Mouse (Mus musculus) thymus, adult 2 months (tissue): ENCODE data around the gene Entpd2. TPM values are rescaled to one million over a fixed set of nuclear protein-coding genes. Genes with fewer than 3 reads are reported as not detected.
A peak's percentile ranks its signal among the peaks of the same experiment; 100 is the strongest.

Experiments used
- DNase-seq: peaks from one replicate; pipeline ENCODE4 v3.0.0; 2021
- H3K27ac ChIP-seq: fragments of 200-500 bp; 2 replicates; pipeline ENCODE4 v1.5.1; 2012; ENCODE audit warnings: low read length, control low read depth; ENCODE audit not compliant: control insufficient read depth, insufficient read depth
- H3K27me3 ChIP-seq: fragments of 200-500 bp; 2 replicates; pipeline ENCODE4 v1.6.1; 2012; ENCODE audit warnings: mild to moderate bottlenecking, low read length, moderate library complexity, mixed read lengths; ENCODE audit not compliant: control insufficient read depth, insufficient read depth
- H3K36me3 ChIP-seq: fragments of 200-500 bp; 2 replicates; pipeline ENCODE4 v1.6.1; 2012; ENCODE audit warnings: mild to moderate bottlenecking, low read length, moderate library complexity; ENCODE audit not compliant: control insufficient read depth, insufficient read depth
- H3K4me1 ChIP-seq: fragments of 200-500 bp; replicated peaks from 2 replicates; pipeline ENCODE4 v1.6.1; 2012; ENCODE audit warnings: low read length; ENCODE audit not compliant: control insufficient read depth, insufficient read depth
- H3K4me3 ChIP-seq: fragments of 200-500 bp; 2 replicates; pipeline ENCODE4 v1.5.1; 2012; ENCODE audit warnings: mild to moderate bottlenecking, low read length, control low read depth, moderate library complexity; ENCODE audit not compliant: control insufficient read depth, insufficient read depth
- CTCF ChIP-seq: fragments of 200-500 bp; IDR thresholded peaks from 2 replicates; pipeline ENCODE4 v1.5.1; 2012; ENCODE audit warnings: mild to moderate bottlenecking, control low read depth, low read length, moderate library complexity, borderline replicate concordance; ENCODE audit not compliant: control insufficient read depth, poor library complexity, insufficient read depth; ENCODE audit errors: extremely low read depth
- POLR2A ChIP-seq: fragments of 200-500 bp; IDR thresholded peaks from 2 replicates; pipeline ENCODE4 v1.6.1; 2012; ENCODE audit warnings: mild to moderate bottlenecking, low read length, control low read depth, moderate library complexity; ENCODE audit not compliant: control insufficient read depth, poor library complexity, insufficient read depth; ENCODE audit errors: extremely low read depth
- WGBS: fragments of 180-500 bp; shearing (Covaris S2); methylation state at CpG from one replicate; pipeline ENCODE4 v1.1.7; 2018; 5-methylcytosine and 5-hydroxymethylcytosine counted together
- polyA plus RNA-seq: library from polyadenylated mRNA; depleted of rRNA; stranded (reverse); fragments of >200 nt; gene quantifications from 2 replicates; pipeline ENCODE4 v1.2.3, GENCODE M21; 2012

The Entpd2 gene
- polyA plus RNA-seq, 1 experiment = 14.0 TPM

GRCm38 (mm10) chr2:25356208-25357079 lies 39.2 kb upstream of the Entpd2 start, which contains the start of gene Dpp7:
Dpp7 (minus strand) TSS chr2:25356359.
- Histone ChIP-seq H3K4me3 (peak within 1 kb of the TSS; percentile 35), H3K27ac (no peak within 1 kb of the TSS), H3K36me3 (0 out of 2 replicates have a peak, but pooled peaks cover 8% of the 10 kb centered on the region), H3K4me1 (peaks cover 13% of the 10 kb centered on the region), H3K27me3 (no peaks in the 10 kb centered on the region)
- peak; percentile 69 for DNase-seq
- no peak for TF ChIP-seq CTCF
- TF ChIP-seq POLR2A = no peak
- 9% methylated on average over 13 of the region's 13 CpGs for WGBS

- TF ChIP-seq CTCF = no peak
- TF ChIP-seq POLR2A = no peak
- WGBS = 88% methylated on average over 4 of the region's 4 CpGs
- Histone ChIP-seq H3K36me3 (no peaks in the 10 kb centered on the region), H3K4me1 (peaks cover 23% of the 10 kb centered on the region), H3K27ac (no peak overlapping the region), H3K27me3 (no peaks in the 10 kb centered on the region), H3K4me3 (no peak overlapping the region)
- no peak for DNase-seq
Measured at GRCm38 (mm10) chr2:25359848-25360247, 35.8 kb upstream of the Entpd2 start.

GRCm38 (mm10) chr2:25363478-25364178 lies 32.0 kb upstream of the Entpd2 start:
- 68% methylated on average over 13 of the region's 13 CpGs for WGBS
- no peak for DNase-seq

DNA sequence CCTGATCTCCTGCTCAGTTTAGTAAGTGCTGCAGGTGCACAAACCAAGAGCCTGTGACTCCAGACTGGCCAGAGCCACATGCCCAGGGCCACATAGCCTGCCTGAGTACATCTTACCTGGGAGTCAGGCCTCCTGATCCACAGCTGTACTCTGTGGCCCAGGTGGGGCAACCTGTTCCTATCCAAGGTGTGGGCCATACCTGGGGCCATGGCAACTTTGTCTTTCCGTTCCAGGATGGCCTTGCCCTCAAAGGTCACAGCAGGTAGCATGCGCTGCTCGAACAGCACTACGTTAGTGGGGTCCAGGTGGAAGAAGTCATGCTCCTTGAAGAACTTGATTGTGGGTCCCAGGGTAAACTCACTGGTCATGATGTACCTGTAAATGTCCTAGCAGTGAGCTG lies 31.4 kb upstream of the Entpd2 start:
- Histone ChIP-seq H3K27ac (no peak overlapping the region), H3K36me3 (no peaks in the 10 kb centered on the region)

More at GRCm38 (mm10) chr2:25363478-25364178, 32.0 kb upstream of the Entpd2 start:
- H3K36me3 ChIP-seq = no peaks in the 10 kb centered on the region
- no peaks in the 10 kb centered on the region for H3K27me3 ChIP-seq
- no peak overlapping the region for H3K4me3 ChIP-seq
- no peak for TF ChIP-seq POLR2A
- H3K4me1 ChIP-seq = peaks cover 11% of the 10 kb centered on the region
- no peak overlapping the region for H3K27ac ChIP-seq

GRCm38 (mm10) chr2:25364761-25365090 lies 30.9 kb upstream of the Entpd2 start:
- WGBS = 41% methylated on average over 9 of the region's 9 CpGs
- H3K4me3 ChIP-seq = peak overlapping the region; percentile 91
- H3K27ac ChIP-seq = no peak overlapping the region
- no peaks in the 10 kb centered on the region for H3K36me3 ChIP-seq
- DNase-seq = no peak
- TF ChIP-seq POLR2A = no peak
- TF ChIP-seq CTCF = no peak
- peaks cover 11% of the 10 kb centered on the region for H3K4me1 ChIP-seq
- H3K27me3 ChIP-seq = no peaks in the 10 kb centered on the region

More for the DNA sequence above, 31.4 kb upstream of the Entpd2 start:
- no peak overlapping the region for H3K4me3 ChIP-seq
- TF ChIP-seq POLR2A (no peak), CTCF (no peak)
- no peaks in the 10 kb centered on the region for H3K27me3 ChIP-seq
- WGBS = 97% methylated on average over 4 of the region's 4 CpGs
- DNase-seq = no peak
- H3K4me1 ChIP-seq = peaks cover 11% of the 10 kb centered on the region

DNA sequence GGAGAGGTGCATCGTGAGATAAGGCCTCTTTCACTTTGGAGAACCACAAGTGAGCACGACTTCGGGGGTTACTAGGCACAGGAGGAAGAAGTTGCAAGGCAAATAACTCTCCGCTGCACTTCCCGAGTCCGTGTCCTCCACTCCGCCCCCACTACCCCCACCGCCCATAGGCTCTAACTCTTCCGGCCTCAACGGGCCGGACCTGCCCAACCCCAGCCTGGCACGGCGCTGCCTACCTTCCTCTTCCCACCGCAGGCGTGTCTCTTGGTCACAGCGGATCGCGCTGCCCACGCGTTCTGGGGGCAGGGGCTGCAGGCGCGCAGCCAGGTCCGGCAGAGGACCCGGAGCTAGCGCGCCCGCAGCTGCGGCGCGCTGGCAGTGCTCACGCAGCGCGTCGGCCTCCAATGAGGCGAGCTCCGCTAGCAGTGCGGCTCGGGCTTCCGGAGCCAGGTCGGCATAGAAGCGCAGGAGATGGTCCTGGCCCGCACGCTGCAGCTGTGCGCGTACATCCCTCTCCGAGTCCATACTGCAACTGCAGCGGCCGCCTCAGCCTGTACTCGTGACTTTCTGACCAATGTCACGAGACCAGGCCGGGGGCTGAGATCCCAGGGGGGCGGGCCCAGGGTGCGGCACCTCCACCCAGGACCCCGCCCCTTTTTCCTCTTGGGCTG lies 30.4 kb upstream of the Entpd2 start, which contains the start of gene Uap1l1:
TSS of gene Uap1l1 (minus strand) at position 592 of the 671 bp plus-strand sequence.
- DNase-seq = peak; percentile 58
- H3K4me1 ChIP-seq = peaks cover 11% of the 10 kb centered on the region
- peak within 1 kb of the TSS; percentile 91 for H3K4me3 ChIP-seq
- WGBS = under 1% methylated on average over 54 of the region's 54 CpGs
- H3K27ac ChIP-seq = no peak within 1 kb of the TSS
- no peaks in the 10 kb centered on the region for H3K27me3 ChIP-seq
- TF ChIP-seq CTCF = peak; percentile 53; the same call in 1 of the 2 replicates
- TF ChIP-seq POLR2A = peak; percentile 40; the same call in 1 of the 2 replicates
- H3K36me3 ChIP-seq = no peaks in the 10 kb centered on the region
